Mouse (Mus musculus) ovary, postnatal 36 days (tissue): ENCODE measurements around the gene Ank3.
"Not testable (repeated sequence)": the region's sequence is repeated elsewhere in the genome, so short reads cannot be mapped to it uniquely, and the experiment has no call there.

Experiments used
- DNase-seq: peaks from one replicate; pipeline ENCODE4 v3.0.0; 2022; ENCODE audit warnings: low spot score, mixed read lengths

Gene Ank3

DNA sequence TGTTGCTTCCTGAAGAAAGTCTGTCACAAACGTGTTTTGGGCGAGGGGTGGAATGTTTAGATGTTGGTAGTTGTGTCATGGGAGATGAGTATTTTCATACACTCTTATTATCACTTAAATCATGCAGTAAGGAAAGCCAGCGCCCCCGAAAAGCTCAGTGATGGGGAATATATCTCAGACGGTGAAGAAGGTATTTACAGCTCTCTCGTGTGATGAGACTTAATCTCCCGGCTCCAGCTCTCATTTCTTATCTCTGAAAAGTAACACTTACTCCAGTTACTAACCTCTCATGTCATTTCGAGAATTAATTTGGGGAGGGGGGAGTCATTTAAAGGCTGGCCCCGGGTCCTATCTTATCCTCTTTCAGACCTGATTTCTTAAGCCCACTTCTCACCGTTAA, 505.7 kb downstream of the Ank3 start:
- no peak for DNase-seq

- DNase-seq, result no peak
These were observed 509.5 kb downstream of the Ank3 start for GRCm38 (mm10) chr10:69907795-69908764.

DNA sequence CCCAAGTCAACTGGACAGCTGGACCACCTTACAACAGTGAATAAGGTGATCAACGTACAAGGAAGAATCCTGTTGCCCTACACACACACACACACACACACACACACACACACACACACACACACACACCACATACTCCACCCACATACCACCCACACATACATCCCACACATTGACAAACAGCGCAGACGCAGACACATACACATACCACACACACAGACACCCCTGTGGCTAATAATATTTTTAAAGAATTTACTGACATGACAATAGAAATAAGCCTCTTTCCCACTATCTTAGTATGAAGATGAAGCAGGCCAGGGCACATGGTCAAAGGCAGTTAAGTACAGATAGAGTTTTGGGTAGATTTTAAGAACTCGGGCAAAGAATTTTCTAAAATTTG, 511.3 kb downstream of the Ank3 start:
- DNase-seq, result no peak

- peak; percentile 52 for DNase-seq
These were observed 511.7 kb downstream of the Ank3 start for GRCm38 (mm10) chr10:69910304-69910703.

DNA sequence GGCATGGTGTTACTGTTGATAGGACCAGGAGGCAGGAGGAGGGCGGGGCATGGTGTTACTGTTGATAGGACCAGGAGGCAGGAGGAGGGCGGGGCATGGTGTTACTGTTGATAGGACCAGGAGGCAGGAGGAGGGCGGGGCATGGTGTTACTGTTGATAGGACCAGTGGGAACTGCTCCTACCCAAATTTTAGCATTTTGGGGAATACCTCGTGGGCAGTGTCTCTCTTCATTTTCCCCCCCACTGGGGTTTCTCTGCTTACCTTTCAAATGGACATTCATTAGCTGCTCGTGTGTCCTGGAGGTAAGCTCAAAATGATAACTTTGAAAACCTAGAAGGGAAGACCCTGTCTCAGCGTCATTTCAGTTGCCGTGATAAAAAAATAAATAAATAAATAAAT, 512.2 kb downstream of the Ank3 start:
- DNase-seq, result not testable (repeated sequence)

DNA sequence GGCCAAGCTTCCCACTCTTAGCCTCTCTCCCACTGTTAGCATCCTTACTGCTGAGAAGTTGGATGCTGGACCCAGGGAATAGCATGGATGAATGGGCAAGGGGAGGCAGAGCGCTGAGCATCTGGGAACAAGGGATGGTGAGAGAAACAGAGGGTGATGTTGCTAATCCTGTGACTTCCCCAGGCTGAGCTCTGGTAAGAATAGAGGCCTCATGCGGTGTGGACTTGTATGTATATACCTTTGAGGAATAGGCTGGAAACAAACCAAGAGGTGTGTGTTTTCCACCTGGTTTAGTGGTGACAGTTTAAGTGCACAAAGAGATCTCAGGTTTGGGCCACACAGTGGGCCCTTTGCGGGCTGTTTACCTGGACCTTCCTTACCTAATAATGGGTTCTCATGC, 517.0 kb downstream of the Ank3 start:
- no peak for DNase-seq

- no peak for DNase-seq
These were observed 517.6 kb downstream of the Ank3 start for GRCm38 (mm10) chr10:69916205-69916604.

DNA sequence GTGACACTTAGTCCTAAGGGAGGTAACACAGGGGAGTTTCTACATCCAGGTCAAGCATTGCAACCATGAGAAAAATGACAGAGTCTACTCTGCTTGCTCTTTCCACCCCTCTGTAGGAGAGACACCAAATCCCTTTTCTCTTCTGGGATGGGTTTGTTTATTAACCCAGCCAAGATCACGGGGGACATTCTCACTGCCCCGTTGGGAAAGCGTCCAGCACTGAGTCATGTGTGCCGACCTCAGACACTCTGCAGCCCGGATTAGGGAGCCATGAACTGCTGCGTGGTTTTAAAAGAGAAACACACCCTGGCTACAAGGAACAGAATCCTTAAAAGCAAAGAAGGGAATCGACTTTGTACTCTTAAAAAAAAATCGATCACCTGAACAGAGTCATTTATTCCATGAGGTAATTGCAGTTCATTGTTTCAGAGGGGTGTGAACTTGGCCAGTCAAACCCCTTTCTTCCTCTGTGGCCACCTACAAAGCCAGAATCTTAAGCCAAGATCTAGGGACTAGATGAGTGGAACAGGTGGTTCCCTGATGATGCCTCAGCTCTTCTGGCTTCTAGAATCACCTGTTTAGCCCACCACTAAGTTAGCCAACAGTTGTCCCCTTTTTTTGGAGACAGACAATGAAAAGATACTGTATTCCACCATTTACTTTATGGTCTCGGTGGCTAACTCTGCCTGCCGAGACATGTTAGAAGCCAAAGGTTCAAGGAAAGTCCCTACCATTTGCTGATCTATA, 518.3 kb downstream of the Ank3 start:
- DNase-seq, result no peak

DNA sequence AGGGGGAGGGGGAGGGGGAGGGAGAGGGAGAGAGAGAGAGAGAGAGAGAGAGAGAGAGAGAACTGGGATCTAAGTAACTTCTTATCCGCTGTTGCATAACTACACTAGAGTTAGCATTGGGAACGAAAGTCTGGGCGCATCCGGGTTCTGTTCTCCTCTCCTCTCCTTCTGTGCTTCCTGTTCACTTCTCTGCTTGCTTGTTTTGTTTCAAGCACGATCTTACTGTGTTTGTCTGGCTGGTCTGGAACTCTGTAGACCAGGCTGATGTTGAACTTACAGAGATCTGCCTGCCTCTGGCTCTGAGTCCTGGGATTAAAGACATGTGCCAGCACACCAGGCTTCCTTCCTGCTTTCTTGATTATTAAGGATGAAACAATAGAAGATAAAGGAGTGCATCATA, 519.1 kb downstream of the Ank3 start:
- DNase-seq, result no peak

- DNase-seq, result no peak
These were observed 520.0 kb downstream of the Ank3 start for GRCm38 (mm10) chr10:69918461-69919151.

DNA sequence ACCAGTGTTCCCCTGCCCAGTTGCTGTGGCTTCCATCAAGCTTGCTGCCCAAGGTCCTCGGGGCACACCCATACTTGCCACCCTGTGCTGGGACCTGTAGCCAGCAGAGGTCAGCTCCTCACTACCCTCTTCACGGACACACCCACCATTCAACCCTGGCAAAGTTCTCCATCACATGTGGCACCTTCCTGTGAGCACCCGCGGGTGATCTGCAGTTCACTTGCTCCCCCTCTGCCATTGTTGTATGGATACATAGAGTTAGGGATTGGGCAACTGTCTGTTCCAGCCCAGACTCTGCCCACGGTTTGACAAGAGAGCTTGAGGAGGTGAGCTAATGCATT, 520.5 kb downstream of the Ank3 start:
- no peak for DNase-seq

DNA sequence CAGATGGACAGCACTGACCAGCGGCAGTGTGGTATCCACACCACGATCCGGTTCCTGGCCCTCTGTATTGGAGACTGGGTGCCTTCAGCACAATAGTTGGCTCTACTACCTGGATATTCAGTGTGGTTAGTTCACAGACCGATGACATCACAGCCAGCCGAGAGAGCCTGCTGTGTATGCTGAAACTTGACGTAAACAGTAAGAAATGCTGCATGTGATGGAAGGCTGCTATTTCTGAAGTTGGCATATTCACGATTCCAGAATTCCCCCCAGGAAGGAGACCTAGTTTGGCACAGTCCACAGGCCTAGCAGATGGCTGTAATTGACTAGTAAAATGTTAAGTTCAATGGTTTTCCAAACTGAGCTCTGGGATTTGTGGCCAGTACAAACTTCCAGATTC, 521.2 kb downstream of the Ank3 start:
- no peak for DNase-seq

- no peak for DNase-seq
These were observed 523.5 kb downstream of the Ank3 start for GRCm38 (mm10) chr10:69922076-69922475.

DNA sequence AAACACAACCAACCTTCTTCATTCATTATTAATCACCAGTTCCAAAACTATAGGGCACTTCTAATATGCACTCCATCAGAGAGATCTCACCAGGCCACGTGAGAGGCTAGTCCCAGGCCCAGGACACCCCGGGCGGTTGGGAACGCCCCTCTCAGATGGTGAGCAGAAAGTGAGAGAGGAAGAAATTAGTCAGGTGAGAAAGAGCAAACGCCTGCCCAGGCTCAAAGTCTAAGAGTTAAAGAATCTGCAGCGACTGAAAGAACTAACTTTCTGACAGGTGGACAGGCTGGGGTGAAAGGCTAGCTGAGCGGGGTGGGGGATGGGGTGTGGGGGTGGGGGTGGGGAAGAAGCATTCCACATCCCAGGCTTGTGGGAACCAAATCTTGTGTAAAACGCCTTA, 525.2 kb downstream of the Ank3 start:
- DNase-seq, result no peak

DNA sequence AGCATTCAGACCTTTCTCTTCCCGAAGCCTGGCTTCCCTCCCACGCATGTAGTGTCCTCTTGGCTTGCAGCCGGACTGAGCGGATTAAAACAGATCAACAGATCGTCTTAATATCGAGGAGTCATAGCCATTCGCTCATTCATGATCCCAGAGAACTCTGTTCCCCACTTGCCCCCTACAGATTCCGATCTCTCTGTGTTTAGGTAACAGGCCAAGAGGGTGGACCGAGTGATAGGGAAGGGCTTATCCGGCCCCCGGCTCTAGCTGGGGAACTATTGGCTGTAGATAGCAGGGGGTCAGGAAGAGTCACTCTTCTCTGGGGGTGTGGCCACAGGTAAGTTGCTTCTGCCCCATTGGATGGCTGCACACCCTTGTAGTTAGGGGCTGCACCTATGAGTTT, 525.7 kb downstream of the Ank3 start:
- peak; percentile 15 for DNase-seq

GRCm38 (mm10) chr10:69924845-69925244, 526.3 kb downstream of the Ank3 start:
- no peak for DNase-seq

GRCm38 (mm10) chr10:69925285-69926157, 526.9 kb downstream of the Ank3 start:
- peak; percentile 19 for DNase-seq

GRCm38 (mm10) chr10:69926158-69926882, 527.7 kb downstream of the Ank3 start:
- no peak for DNase-seq

- no peak for DNase-seq
These were observed 528.4 kb downstream of the Ank3 start for GRCm38 (mm10) chr10:69927012-69927411.

DNA sequence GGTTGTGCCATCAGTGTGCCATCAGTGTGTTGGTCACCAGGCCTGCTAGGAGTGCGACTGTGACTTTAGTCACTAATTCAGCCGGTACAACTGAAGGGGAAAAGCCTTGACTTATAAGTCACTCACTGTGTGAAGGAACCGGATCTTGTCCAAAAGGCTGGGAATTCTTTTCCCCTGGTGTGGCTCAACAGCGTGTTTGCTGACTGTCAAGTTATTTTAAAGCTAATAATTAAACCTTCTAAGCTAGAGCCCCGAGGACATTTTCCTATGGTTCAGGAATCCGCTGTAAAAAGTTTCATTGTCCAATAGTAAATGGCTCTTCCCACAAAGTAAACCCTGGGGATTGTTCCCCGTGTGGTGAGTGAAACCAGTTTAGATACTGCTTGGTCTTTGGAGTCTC, 529.8 kb downstream of the Ank3 start:
- DNase-seq, result no peak

DNA sequence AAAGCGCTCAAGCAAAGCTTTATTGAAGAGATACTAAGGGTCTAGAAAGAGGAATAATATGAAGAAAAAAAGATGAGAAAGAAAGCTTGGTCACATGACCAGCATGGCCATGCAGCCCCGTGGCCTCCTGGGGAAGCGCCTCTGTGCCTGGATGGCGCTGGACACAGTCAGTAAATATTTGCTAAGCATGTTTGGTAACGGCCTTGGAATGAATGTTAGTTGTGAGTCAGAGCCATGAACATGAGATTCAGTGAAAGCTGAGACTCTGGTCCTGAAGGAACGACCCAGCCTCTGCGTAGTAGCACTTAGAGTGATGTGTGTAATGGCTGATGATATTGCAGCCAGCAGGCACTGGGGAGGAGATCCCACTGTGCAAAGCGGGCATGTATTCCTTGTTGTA, 531.9 kb downstream of the Ank3 start:
- DNase-seq, result no peak
